Mouse (Mus musculus) granulocyte monocyte progenitor cell, adult 5-6 weeks (primary cell): ENCODE results near the gene Ccdc15. TPM values are rescaled to one million over a fixed set of nuclear protein-coding genes. Genes with fewer than 3 reads are reported as not detected.
"Not testable (repeated sequence)": the region's sequence is repeated elsewhere in the genome, so short reads cannot be mapped to it uniquely, and the experiment has no call there.

ENCODE experiments used
- ATAC-seq: replicated peaks from 2 replicates; pipeline ENCODE4 v1.8.0; 2016; ENCODE audit warnings: mild to moderate bottlenecking, moderate TSS enrichment, inconsistent platforms; ENCODE audit not compliant: poor library complexity, severe bottlenecking
- total RNA-seq, 2 experiments: library from RNA; stranded (forward) in 1 of 2; stranded (reverse) in 1 of 2; fragments of 200-712, 200-1000 nt in 1 of 2; fragments of >200 nt in 1 of 2; fragmentation: Nextera tagmentation in 1 of 2; gene quantifications; 2 replicates each; pipeline ENCODE4 v1.2.3; 2014 to 2017

Ccdc15 gene
- total RNA-seq, 2 experiments from 2014 or later, result 11.7 to 13.3 TPM

GRCm38 (mm10) chr9:37354485-37354884 is 6.3 kb upstream of the Ccdc15 start:
- ATAC-seq, result no peak

DNA sequence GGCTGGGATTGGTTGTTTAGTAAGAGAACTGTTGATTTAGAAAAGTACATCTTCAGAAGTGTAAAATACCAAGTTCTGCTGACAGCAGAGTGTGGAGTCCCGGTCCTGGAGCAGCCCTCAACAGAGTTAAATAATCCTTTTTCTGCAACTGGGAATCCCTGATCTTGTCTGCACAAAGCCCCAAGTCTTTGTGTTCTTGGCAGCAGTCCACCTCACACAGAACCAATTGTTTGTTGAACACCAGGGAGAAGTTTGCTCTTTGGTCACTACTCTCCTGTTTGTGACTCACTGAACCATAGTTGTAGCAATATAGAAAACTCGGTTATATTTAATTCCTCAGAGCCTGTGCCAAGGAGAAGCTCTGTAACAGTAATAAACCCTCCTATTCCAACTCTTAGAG is 3.0 kb upstream of the Ccdc15 start:
- ATAC-seq, result no peak

GRCm38 (mm10) chr9:37349050-37349449 is 818 bp upstream of the Ccdc15 start:
- no peak for ATAC-seq

DNA sequence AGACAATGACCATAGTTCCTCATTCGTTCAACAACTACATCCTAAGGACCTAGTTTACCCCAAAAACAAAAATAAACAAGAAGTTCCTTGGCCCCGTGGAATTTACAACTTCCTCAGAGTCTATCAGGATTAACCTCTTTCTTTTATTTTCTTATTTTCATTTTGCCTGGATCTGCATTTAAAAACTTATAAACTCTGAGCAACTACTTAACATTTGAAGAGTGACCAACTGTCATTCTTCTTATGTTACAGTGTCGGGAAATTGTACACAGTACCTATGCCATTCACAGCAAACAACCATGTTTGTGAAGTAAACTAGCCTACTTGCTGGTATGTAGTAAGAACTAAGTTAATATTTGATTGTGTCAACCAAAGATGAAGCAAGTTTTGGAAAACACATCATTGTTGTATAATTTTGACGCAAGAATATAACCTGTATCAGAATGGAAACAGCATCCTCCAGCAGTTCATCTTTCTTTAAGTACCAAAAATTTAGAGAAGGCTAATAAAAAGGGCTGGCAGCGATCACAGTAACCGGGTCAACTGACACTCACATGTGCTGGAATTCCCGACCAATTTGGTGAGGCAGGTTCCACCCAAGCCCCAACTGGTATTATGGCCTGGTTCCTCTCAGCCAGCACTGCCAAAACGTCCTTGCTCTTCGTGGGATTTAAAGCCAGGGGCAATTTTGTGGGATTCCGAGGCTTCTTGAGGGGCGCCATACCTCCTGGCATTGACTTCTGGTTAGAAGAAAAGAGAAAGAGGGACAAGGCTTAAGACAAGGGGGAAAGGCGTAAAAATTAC is 846 bp downstream of the Ccdc15 start:
- ATAC-seq, result peak; percentile 10; the same call in 1 of the 2 replicates

DNA sequence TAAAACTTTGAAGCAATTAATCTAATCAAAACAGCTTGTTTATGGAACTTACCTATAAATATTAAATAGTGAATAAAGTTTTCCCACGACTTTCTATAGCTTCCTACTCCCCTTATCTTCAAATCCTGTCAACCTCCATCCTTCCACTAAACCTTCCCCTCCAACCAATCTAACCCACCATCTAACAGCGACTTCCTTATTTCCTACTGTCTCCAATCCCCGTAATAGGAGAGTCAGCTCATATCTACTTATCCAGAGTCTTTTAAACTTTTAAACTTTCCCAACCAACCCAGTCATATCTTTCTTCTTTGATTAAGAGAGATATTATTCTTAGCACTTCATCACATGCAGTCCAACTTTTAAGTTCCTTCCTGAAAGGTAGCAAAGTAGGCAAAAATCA is 2.8 kb downstream of the Ccdc15 start:
- ATAC-seq, result no peak

DNA sequence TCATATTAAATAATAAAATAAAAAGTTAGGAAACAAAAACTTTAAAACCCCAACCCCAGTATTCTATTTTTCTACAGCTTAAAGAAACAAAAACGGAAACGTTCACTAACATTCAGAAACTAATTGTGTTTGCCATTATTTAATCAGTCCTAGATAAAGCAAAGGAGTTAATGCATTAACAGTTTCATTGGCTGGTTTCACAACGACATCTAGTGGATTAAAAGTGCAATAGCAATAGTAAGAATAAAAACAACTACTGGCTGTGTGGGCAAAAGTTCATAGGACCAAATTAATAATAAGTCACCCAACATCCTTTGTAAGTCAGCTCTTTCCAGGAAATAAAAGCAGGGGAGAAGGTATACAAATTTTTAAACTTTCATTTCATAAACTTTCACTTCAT is 18.8 kb downstream of the Ccdc15 start:
- peak; percentile 48; the same call in 1 of the 2 replicates for ATAC-seq

DNA sequence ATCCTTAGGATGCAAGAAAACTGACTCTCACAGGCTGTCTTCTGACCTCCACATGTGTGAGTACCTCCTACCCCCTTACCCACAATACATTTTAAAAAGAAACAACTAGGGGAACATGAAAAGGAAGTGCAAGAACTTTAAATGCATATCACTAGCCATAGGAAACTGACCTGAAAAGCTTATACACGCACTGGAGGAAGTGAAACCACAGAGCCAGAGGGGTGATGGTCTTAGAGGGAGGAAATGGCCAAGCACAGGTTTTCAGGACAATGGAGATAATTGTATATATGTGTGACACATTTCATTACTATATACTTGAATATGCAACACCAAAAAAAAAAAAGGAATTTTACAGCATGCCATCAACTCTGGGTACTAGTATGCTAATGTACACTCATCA is 46.5 kb downstream of the Ccdc15 start:
- ATAC-seq, result peak; percentile 96

GRCm38 (mm10) chr9:37300501-37300900 is 47.7 kb downstream of the Ccdc15 start:
- ATAC-seq, result not testable (repeated sequence)

DNA sequence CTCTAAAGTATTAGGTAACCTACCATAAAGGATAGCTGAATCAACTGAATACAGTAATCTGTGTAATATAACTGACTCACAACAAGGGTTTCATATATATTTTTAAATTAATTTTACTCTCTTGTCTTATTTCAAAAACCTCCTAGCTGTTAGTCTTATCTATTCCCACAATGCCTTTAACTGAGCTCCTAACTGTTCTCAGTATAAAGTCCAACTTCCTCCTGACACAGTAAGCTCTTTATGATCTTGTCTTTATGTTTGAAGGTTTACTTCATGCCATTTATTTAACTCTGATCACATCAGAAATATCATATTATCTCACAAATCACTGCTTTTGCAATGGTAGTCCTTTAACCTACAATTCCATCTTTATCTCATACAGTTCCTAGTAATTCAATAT is 52.6 kb downstream of the Ccdc15 start:
- ATAC-seq, result no peak

DNA sequence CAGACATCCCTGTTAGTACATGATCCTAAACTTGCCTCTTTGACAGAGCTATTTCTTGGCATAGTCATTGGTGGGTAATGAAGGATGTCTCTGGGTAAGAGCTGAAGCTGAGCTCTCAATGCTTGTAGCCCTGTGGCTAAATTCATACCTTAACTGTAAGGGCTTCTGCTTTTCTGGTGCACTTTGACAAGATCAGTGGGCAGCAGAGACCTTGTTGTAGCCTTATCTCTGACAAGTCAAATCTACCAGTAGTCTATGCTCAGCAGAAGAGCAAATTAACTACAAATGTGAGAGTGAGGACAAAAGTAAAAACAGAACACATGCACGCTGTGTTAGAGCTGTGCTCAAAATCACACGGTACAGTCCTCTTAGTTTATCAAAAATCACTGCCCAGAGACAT is 81.6 kb downstream of the Ccdc15 start:
- ATAC-seq, result no peak

- ATAC-seq, result peak; percentile 54
These were observed 92.4 kb downstream of the Ccdc15 start for GRCm38 (mm10) chr9:37255889-37256225.

DNA sequence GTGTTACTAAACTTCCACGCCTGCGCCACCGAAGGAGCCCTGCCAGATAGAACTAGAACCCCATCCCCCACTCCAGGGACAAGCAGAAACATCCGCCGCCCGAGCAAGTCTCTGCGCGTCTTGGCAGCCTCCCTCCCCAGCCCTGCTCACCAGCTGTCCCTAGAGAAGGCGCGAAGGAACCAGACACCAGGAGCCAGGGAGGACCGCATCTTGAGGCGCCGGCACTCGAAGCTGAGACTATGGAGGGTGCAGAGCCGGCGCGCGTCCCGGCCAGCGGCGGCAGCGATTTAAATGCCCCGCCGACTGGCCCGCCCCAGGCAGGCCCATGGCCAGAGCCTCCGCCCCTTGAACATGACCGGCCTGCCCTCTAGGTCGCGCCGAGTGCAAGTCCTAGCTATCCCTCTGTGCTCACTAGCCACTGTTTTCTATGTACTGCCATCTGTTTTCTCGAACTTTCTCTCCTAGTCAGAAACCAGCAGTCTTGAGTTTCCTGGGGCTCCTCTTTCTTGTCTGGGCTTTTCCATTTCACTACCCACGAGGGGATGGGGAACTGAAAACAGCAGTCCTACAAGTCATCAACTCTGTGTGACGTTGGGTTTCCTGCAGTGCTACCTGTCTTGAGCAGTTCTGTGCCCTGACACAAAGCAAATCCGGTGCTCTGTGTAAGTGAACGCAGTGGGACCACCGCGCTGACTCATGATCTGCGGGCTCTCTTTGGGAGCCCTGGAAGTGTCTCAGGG is 92.9 kb downstream of the Ccdc15 start, which contains the start of gene Slc37a2:
Slc37a2 (minus strand) TSS at position 590 of the 740 bp plus-strand sequence.
- peak; percentile 78 for ATAC-seq

DNA sequence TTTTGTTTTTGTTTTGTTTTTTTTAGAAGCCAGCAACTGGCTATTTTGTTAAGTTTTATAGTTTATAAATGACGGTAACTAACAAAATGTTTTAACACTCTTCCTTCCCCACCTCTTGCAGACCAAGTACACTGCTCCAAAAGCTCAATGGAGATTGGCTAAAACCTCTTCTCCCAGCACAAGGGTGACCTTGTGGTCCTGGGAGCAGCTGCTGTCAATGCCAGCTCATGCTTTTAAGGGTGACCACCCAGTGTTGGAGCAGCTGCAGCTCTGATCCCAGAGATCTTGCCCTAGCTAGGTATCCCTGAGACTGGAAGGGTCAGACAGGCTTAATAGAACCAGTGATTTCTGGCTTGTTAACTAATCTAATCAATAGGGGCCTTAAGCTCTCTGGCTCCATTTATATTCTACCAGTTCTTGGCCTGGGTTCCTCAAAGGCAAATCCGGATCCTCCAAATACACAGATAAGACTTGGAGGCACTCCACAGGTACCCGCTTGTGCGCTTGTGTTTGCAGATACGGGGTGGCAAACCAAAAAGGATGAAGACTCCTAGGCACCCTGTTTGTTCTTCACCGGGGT is 93.6 kb downstream of the Ccdc15 start:
- ATAC-seq, result no peak

DNA sequence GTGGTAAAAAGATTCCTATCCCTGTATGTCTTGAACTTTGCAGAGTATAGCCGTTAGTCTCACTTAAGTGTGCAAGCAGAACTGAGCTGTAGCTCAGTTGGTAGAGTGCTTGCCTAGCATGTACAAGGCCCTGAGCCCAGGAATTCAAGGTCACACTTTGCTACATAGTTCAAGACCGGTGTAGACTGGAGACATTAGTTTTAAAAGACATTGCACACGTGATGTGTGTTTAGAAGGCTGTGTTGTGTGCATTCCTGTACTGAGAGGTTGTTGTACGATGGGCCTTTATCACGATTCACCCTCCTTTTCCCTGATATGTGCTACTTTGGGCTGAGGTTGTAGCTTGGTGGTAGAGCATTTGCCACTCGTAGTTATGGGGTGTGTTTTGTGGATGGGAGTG is 97.6 kb downstream of the Ccdc15 start:
- no peak for ATAC-seq

GRCm38 (mm10) chr9:37249976-37250375 is 98.3 kb downstream of the Ccdc15 start:
- no peak for ATAC-seq

GRCm38 (mm10) chr9:37248381-37248906 is 99.8 kb downstream of the Ccdc15 start:
- ATAC-seq, result no peak

DNA sequence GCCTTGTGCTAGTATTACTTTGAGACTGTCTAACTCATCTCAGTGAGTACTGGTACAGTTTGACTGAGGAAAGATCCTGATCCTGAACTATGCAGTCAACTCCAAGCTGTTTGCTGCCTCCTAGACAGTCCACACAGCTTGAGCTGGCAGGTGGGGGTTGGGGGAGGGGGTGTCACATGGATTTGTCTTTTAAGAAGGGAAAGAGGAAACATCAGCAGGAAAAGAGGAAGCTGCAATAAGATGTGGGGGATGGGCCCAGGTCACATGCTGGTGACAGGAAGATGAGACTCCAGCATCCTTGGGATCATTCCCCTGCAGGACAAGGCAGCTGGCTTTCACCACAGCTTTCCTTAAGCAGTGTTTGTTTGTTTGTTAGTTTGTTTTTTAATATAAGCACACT is 100.8 kb downstream of the Ccdc15 start:
- ATAC-seq, result peak; percentile 74

GRCm38 (mm10) chr9:37245810-37246209 is 102.4 kb downstream of the Ccdc15 start:
- ATAC-seq, result no peak

DNA sequence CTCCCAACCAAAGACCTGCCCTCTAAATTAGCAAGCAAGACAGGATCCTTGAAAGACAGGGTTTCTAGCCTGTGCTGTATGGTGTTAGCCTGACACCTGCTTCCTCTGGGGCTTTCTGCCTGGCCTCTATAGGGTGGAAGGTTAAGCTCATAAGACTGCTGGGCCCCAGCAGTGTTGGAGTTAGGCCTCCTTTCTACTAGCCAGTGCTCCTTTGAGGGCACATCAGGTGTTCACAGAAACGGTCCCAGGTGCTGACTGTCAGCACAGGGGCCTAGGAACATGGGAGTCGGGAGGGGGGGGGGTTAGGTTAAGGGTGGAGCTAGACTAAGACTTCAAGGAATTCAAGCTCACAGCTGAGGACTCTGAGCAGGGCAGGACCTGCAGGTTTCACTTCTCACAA is 102.8 kb downstream of the Ccdc15 start:
- peak; percentile 8; the same call in 1 of the 2 replicates for ATAC-seq

DNA sequence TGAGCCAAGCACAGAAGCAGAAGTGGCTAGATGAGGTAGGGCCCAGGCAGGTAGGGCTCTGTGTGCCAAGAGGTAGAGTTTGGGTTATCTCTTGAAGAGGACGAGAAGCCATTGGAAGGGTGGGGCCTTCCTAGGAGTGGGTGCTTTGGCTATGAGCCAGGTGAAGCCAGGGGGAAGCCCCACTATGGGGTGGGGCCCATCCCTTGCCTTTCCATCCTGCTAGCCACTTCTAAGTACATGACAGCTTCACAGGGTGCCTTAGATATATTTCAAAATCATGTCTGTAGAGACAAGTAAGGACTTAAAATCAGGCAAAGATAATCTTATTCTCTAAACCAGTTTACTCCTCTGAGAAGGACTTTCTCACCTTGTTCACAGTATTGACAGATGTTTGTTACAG is 103.6 kb downstream of the Ccdc15 start:
- ATAC-seq, result no peak

GRCm38 (mm10) chr9:37242764-37243163 is 105.5 kb downstream of the Ccdc15 start:
- peak; percentile 58 for ATAC-seq
